Mouse (Mus musculus): ENCODE results near the gene Gm10912. TPM values are rescaled to one million over a fixed set of nuclear protein-coding genes. Genes with fewer than 3 reads are reported as not detected.
"Not testable (repeated sequence)": the region's sequence is repeated elsewhere in the genome, so short reads cannot be mapped to it uniquely, and the experiment has no call there.

The Gm10912 gene
- total RNA-seq, 2 experiments from 2014 or later, result not detected

- no peak for DNase-seq (ENCODE audit: low spot score in 2 of 2)
Observed at GRCm38 (mm10) chr2:104064152-104064551, 1.5 kb upstream of the Gm10912 start.

GRCm38 (mm10) chr2:104068450-104068849, 2.8 kb downstream of the Gm10912 start, which contains the start of gene Gm10799:
Gm10799 (minus strand) TSS chr2:104068550.
- not testable (repeated sequence) for DNase-seq (ENCODE audit: low spot score in 2 of 2)

GRCm38 (mm10) chr2:104069704-104070185, 4.1 kb downstream of the Gm10912 start, which contains the start of gene Cd59b:
Cd59b (plus strand) TSS chr2:104069849.
- no peak for DNase-seq (ENCODE audit: low spot score in 2 of 2)

GRCm38 (mm10) chr2:104078285-104078684, 12.7 kb downstream of the Gm10912 start:
- DNase-seq (ENCODE audit: low spot score in 2 of 2), result not testable (repeated sequence)

GRCm38 (mm10) chr2:104081436-104082050, 15.9 kb downstream of the Gm10912 start:
- DNase-seq (ENCODE audit: low spot score in 2 of 2), result not testable (repeated sequence)

- DNase-seq (ENCODE audit: low spot score in 2 of 2), result no peak
Observed at GRCm38 (mm10) chr2:104082474-104082873, 16.8 kb downstream of the Gm10912 start.

GRCm38 (mm10) chr2:104084027-104084426, 18.4 kb downstream of the Gm10912 start:
- not testable (repeated sequence) for DNase-seq (ENCODE audit: low spot score in 2 of 2)

- DNase-seq (ENCODE audit: low spot score in 2 of 2), result not testable (repeated sequence)
Observed at GRCm38 (mm10) chr2:104087562-104087961, 21.9 kb downstream of the Gm10912 start.

GRCm38 (mm10) chr2:104093305-104093704, 27.7 kb downstream of the Gm10912 start:
- no peak for DNase-seq (ENCODE audit: low spot score in 2 of 2)

- DNase-seq (ENCODE audit: low spot score in 2 of 2), result peak; percentile 9 to 32
Observed at GRCm38 (mm10) chr2:104095741-104096213, 30.2 kb downstream of the Gm10912 start, which contains the start of gene Cd59a. Cd59a (plus strand) TSS chr2:104095801.

- no peak for DNase-seq (ENCODE audit: low spot score in 2 of 2)
Observed at GRCm38 (mm10) chr2:104096256-104096655, 30.6 kb downstream of the Gm10912 start.

- DNase-seq (ENCODE audit: low spot score in 2 of 2), result not testable (repeated sequence)
Observed at GRCm38 (mm10) chr2:104096796-104097195, 31.2 kb downstream of the Gm10912 start.

- not testable (repeated sequence) for DNase-seq (ENCODE audit: low spot score in 2 of 2)
Observed at GRCm38 (mm10) chr2:104097396-104097795, 31.8 kb downstream of the Gm10912 start.

- no peak for DNase-seq (ENCODE audit: low spot score in 2 of 2)
Observed at GRCm38 (mm10) chr2:104098529-104099230, 33.1 kb downstream of the Gm10912 start.

- no peak for DNase-seq (ENCODE audit: low spot score in 2 of 2)
Observed at GRCm38 (mm10) chr2:104099231-104099585, 33.6 kb downstream of the Gm10912 start.

GRCm38 (mm10) chr2:104099946-104100345, 34.3 kb downstream of the Gm10912 start:
- DNase-seq (ENCODE audit: low spot score in 2 of 2), result no peak

GRCm38 (mm10) chr2:104104800-104105199, 39.2 kb downstream of the Gm10912 start:
- DNase-seq (ENCODE audit: low spot score in 2 of 2), result no peak

GRCm38 (mm10) chr2:104109021-104109420, 43.4 kb downstream of the Gm10912 start:
- not testable (repeated sequence) for DNase-seq (ENCODE audit: low spot score in 2 of 2)

- no peak for DNase-seq (ENCODE audit: low spot score in 2 of 2)
Observed at GRCm38 (mm10) chr2:104109528-104109927, 43.9 kb downstream of the Gm10912 start.

- no peak for DNase-seq (ENCODE audit: low spot score in 2 of 2)
Observed at GRCm38 (mm10) chr2:104110031-104110430, 44.4 kb downstream of the Gm10912 start.

- not testable (repeated sequence) for DNase-seq (ENCODE audit: low spot score in 2 of 2)
Observed at GRCm38 (mm10) chr2:104111170-104111797, 45.7 kb downstream of the Gm10912 start.

GRCm38 (mm10) chr2:104113563-104113962, 47.9 kb downstream of the Gm10912 start:
- DNase-seq (ENCODE audit: low spot score in 2 of 2), result not testable (repeated sequence)
